Mouse (Mus musculus) G1E (cell line): Measurements from ENCODE around the gene Cdhr2.

Experiments
- CTCF ChIP-seq: IDR thresholded peaks from 2 replicates; pipeline ENCODE4 v1.5.1; 2012; ENCODE audit warnings: low read depth, low read length, inconsistent platforms, mixed read lengths
- POLR2AphosphoS5 ChIP-seq: IDR thresholded peaks from 2 replicates; pipeline ENCODE4 v1.6.1; 2012; ENCODE audit warnings: low read depth, low read length, inconsistent platforms; ENCODE audit not compliant: insufficient replicate concordance
- TAL1 ChIP-seq: conservative IDR thresholded peaks from 2 replicates; pipeline ENCODE4 v1.6.1; 2012; ENCODE audit warnings: low read depth, low read length, inconsistent platforms, mixed read lengths

DNA sequence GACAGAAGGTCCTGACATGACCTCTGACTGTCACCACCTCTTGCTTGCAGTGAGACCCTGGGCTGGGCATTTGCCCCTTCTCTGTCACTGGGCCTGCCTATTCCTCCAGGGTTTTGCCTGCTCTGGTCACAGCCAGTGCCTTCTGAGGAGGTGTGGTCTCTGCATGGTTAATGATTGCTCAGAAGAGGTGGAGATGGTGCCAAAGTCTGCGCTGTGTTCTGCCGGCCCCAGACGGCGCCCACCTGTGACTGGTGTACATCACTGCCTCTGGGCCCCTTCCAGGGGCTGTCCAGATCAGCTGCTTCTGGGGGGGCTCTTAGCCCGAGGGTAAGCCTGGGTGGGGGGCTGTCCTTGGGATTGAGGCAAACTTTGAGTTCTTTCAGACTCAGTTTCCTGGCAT lies at the start of gene Cdhr2:
- TF ChIP-seq POLR2AphosphoS5 (no peak), CTCF (no peak), TAL1 (no peak)
